Mouse (Mus musculus): ENCODE results near the gene Fam129b.

Fam129b gene

DNA sequence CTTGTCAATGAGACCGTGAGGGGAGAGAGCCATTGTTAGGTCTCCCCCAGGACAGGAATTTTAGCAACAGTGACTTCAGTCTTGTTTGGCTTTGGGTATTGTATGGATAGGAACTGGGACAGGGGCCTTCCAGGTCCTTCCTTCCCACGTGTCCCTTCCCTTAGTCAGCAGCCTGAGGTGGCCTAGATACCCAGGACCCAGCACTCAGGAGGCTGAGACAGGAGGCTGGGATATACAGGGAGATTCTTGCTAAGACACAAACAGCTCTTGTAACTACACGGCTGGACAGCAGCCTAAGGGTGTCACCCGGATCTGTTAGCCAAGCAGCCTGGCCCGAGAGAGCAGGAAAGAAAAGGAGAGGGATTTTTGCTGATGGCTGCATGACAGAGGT, 16.3 kb upstream of the Fam129b start:
- no peak for DNase-seq (ENCODE audit: low read depth in 2 of 2, low spot score in 2 of 2)

- no peak for DNase-seq (ENCODE audit: low read depth in 2 of 2, low spot score in 2 of 2)
Observed at GRCm38 (mm10) chr2:32860799-32861198, 15.1 kb upstream of the Fam129b start.

DNA sequence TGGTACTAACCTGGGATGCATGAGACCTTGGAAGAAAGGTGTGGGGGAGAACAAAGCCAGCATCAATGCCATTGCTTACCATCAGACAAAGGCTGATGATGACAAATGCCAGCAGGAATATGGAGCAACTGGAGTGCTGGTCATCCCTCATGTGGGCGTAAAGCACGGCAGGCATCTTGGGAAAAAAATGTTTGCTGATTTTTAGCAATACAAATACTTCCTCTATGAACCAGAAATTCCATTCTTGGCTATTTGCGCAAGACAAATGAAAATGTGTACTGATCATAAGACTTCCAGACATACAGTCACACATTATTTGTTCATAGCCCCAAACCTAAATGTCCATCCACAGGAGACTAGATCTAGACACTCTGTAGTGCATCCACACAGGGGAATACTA, 12.6 kb upstream of the Fam129b start:
- no peak for DNase-seq (ENCODE audit: low read depth in 2 of 2, low spot score in 2 of 2)

DNA sequence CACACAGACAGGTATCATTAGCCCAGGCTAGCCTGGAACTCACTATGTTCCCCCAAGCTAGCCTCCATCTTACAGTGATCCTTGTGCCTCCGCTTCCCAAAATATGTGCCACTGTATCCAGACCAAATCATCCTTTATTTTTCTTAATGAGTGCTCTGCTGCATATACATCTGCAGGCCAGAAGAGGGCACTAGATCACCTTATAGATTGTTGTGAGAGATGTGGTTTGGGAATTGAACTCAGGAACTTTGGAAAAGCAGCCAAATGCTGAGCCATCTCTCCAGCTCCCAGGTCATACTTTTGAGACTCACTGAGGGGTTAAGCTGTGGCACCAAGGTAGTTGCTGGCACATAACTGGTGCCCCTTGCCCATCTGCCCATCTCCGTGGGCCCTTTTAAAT, 11.2 kb upstream of the Fam129b start:
- no peak for DNase-seq (ENCODE audit: low read depth in 2 of 2, low spot score in 2 of 2)

DNA sequence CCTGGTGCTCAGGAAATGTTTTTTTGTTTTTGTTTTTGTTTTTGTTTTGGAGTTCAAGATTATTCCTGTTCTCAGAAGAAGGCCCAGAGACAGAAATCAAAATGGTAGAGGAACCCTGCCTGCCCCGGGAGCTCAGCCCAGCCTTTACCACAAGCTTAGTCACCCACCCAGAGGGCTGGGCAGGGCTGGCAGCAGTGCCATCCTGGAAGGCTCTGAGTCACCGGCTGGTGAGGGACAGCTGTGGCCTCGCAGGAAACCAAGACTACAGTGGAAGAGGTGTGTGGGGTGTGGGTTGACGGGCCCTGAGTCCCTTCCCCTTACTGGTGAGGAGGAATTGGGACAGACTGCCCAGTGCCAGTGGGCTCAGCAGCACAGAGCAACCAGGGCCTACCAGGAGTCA, 8.6 kb upstream of the Fam129b start:
- DNase-seq (ENCODE audit: low read depth in 2 of 2, low spot score in 2 of 2): no peak

DNA sequence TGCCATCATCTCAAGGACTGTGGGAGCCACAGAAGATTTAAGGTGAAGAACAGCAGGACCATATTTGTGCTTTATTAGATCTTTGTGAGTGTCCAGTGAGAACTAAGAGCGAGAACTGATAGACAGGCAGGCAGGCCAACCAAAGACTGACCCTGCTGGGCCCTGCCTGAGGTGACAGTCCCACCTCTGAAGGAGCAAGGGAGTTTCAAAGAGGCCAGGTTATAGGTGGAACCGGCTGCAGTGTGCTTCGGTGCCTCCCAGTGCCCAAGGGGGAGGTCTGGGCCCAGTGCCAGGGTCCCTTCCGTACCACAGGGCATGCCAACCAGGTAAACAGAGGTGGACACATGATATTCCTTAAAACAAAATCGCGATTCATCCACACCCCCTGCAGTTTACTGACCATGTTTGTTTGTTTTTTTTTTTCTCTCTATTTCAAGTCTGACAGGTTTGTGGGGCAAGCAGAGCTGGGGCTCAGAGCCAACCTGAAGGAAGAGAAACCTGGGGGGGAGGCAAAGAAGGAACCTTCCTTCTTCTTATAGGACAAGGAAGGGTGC, 6.1 kb upstream of the Fam129b start:
- no peak for DNase-seq (ENCODE audit: low read depth in 2 of 2, low spot score in 2 of 2)

DNA sequence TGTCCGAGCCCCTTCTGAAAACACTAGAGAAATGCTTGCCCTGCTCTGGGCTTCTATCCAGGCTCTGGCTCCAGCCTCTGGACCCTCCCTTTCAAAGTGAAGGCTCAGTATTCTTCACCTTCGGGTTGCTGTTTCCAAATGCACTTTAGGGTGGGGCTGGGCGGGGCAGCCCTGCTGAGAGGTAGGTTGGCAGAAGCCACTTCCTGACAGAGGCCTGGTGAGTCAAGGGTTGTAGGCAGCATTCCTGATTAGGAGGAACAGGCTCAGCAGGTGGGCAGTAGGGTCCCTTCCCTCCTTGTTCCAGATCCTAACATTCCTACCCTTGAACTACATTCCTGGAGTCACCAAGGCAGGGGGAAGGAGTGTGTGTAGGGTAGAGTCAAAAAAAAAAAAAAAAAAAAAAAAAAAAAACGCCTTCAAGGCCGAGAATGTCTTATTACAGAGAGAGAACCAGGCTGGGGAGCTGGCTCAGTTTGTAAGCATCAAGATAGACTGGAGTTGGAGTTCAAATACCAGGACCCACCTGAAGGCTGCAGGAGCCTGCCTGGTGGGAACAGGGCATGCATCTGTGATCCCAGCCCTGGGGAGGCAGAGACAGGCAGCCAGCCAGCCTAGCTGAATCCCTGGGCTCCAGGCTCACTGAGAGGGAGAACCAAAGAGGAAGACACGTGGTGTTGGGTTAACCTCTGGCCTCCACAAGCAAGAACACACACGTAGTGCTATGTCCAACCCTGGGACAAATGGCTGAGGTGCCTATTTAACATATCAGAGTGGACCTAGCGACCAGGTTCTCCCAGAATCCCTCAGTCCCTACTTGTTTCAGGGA, 5.4 kb upstream of the Fam129b start:
- DNase-seq (ENCODE audit: low read depth in 2 of 2, low spot score in 2 of 2): no peak

- no peak for DNase-seq (ENCODE audit: low read depth in 2 of 2, low spot score in 2 of 2)
Observed at GRCm38 (mm10) chr2:32874070-32874469, 1.8 kb upstream of the Fam129b start.

GRCm38 (mm10) chr2:32874951-32875674, 801 bp upstream of the Fam129b start:
- DNase-seq (ENCODE audit: low read depth in 2 of 2, low spot score in 2 of 2): no peak

DNA sequence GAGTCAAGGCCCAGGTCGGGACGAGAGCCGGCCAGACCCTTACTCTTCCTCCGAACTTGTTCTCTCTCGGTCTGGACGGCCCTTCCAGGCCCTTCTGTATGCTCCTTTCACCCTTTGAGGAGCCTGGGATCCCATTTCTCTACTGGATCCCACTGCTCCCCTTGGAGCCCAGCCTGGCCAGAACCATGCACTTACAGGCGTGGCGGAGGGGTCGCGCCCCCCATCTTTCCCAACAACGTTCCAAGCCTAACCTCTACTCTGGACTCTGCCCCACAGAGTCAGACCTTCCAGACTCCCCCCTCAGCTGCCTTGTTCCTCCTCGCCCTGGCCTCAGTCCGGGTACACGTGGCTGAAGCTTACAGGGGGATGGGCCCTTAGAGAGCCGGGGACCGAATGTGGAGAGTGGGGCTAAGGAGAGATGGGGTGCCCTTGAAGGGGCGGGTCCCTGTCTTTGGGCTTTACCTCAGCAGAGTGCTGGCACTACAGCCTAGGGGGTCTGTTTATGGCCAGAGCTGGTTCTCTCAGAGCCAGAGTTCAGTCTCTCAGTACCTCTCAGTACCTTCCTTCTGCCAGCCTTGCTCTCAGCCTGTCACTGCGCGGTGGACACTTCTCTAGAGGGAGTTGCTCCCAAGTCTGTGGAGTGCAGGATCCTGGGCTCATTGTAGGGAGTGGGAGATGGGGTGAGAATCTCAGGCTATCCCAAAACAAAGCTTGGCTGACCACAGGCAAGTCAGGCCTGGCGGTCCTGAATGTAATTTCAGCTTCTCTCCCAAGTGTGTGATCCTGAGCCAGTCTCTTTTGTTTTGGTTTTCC, 782 bp downstream of the Fam129b start:
- no peak for DNase-seq (ENCODE audit: low read depth in 2 of 2, low spot score in 2 of 2)

GRCm38 (mm10) chr2:32877303-32877702, 1.4 kb downstream of the Fam129b start:
- no peak for DNase-seq (ENCODE audit: low read depth in 2 of 2, low spot score in 2 of 2)

DNA sequence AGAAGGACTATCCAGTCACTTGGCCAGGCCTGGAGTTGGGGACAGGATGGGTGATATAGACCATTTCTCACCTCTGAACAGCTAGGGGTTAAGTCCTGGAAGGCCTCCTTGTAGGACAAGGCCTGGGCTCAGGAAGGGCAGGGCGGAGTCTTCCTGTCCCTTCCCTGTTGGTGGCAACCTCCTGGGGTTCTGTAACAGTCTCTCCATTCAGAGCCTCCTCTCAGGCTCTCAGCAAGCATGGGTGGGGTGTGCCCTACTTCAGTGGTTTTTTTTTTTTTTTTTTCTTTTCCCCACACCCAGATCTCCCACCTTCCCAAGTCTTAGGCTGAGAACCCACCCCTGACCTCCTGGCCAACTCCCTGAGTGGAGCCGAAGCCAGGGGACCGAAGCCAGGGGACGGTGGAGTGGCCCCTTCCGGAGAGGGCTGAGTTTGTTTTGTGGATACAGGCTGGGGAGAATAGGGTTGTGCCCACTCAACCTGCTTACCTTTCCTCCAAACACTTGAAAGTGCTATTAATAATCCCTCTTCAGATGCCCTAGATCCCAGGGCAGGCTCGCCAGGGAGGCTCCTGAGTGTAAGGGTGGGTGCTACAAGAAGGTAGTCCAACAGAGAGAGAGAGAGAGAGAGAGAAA, 2.0 kb downstream of the Fam129b start:
- no peak for DNase-seq (ENCODE audit: low read depth in 2 of 2, low spot score in 2 of 2)

- DNase-seq (ENCODE audit: low read depth in 2 of 2, low spot score in 2 of 2): no peak
Observed at GRCm38 (mm10) chr2:32878396-32878795, 2.5 kb downstream of the Fam129b start.

- no peak for DNase-seq (ENCODE audit: low read depth in 2 of 2, low spot score in 2 of 2)
Observed at GRCm38 (mm10) chr2:32879593-32879992, 3.7 kb downstream of the Fam129b start.

GRCm38 (mm10) chr2:32881054-32881453, 5.1 kb downstream of the Fam129b start:
- no peak for DNase-seq (ENCODE audit: low read depth in 2 of 2, low spot score in 2 of 2)

- no peak for DNase-seq (ENCODE audit: low read depth in 2 of 2, low spot score in 2 of 2)
Observed at GRCm38 (mm10) chr2:32881723-32882122, 5.8 kb downstream of the Fam129b start.

DNA sequence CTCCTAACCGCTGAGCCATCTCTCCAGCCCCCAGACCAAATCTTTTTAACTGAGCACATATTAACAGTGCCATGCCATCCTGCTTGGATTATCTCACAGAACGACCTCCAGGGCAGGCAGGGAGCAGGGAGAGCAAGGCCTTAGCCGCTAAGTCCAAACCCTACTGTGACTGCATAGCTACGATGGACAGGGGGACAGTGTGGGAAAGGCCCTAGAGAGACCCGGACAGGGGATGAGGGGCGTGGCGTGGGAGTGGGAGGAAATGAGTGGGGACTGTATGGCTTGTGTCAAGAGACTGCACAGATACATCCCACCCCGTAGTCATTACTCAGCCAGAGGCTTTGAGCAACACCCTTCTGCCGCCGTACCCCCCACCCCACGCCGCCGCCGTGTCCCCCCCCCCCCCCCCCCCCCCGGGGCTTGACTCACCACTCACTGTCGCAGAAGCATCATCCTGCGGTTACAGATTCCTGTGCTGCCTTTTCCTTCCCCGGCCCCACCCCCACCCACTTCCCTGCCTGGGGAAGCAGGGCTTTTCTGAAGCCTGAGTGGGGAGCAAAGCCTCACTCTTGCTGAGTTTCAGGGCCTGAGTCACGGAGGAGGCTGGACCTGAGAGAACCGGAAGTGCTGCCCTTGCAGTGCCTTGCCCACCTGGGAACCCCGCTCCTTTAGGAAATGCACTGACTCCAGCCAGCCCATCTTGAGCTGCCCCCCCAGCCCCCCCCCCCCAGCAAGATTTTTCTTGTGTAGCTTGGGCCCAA, 6.5 kb downstream of the Fam129b start:
- no peak for DNase-seq (ENCODE audit: low read depth in 2 of 2, low spot score in 2 of 2)

DNA sequence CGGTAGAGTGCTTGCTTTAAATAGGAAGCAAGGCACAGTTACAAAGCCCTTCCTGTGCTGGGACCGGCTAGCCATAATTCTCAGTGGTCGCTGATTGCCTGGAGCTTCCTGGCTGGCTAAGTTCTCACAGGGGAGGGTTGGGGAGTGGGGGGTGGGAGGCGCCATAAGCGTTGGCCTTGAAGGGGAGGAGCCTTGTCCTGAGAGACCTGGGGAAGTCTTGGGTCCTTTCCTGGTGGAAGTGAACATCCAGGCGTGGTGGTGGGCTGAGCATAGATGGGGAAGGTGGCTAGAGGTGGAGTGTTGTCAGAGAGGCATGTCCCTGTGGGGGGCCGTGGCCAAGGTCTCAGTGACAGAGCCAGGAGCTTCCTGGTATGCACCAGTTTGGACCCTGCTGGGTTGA, 8.8 kb downstream of the Fam129b start:
- DNase-seq (ENCODE audit: low read depth in 2 of 2, low spot score in 2 of 2): no peak

- DNase-seq (ENCODE audit: low read depth in 2 of 2, low spot score in 2 of 2): no peak
Observed at GRCm38 (mm10) chr2:32888029-32888428, 12.1 kb downstream of the Fam129b start.

DNA sequence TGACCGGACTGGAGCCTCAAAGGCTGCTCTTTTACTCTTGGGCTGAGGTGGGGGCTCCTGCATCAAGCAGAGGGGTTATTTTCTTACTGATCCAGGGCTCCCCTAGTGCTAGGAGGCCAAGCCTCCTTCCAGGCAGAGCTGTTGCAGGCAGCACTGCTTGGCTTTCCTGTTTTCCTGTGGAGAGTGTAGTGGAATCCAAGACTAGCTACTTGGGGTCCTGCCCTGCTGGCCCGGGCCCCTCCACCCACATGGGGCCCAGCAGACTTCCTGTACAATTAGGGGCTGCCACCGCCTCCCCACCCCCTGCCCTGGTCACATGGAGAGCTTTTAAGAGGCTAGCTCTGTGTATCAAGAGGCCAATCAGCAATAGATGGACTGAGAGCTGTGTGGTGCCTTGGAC, 12.6 kb downstream of the Fam129b start:
- DNase-seq (ENCODE audit: low read depth in 2 of 2, low spot score in 2 of 2): no peak
